ENCODE assay signal across 16 mouse cellular contexts in the genomic region with DNA sequence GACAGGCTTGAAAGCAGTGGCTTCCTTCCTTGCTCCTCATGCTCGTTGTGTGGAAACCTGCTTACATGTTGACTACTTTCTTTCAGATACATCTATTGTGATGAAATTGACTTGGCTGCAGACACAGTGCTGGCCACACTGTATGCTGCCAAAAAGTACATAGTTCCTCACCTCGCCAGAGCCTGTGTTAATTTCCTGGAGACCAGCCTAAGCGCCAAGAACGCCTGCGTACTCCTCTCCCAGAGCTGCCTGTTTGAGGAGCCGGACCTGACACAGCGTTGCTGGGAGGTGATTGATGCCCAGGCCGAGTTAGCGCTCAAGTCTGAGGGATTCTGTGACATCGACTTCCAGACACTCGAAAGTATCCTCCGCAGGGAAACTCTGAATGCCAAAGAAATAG. TPM values are rescaled to one million over a fixed set of nuclear protein-coding genes. Genes with fewer than 3 reads are reported as not detected.
DNase-seq lines count a peak whose midpoint lies in the region; ATAC-seq and TF ChIP-seq lines count a peak whose summit lies in the region.
"Had no signal": no experiment of that assay in that cellular context is flagged by ENCODE, and none has a peak within 500 bp of the region (broad histone marks: within the 10 kb centered on the region; RNA-seq: fewer than 3 reads in every experiment).

No protein-coding gene starts in this region.

- no peaks in the 10 kb centered on the region for H3K9me3 ChIP-seq in lung, postnatal 0 days (ENCODE audit: low read length)
- H3K9me3 ChIP-seq: liver, embryonic 13.5 days; neural tube, embryonic 13.5 days had no signal

- H3K4me3 ChIP-seq in heart, adult 2 months, result no peak overlapping the region
- no peak overlapping the region for H3K4me3 ChIP-seq in lung, postnatal 0 days (ENCODE audit: low read depth, low read length)
- peak overlapping the region; percentile 21 for H3K4me3 ChIP-seq in cerebellum, adult 2 months (replicated peaks; ENCODE audit: insufficient read depth, low read depth, low read length)
- H3K4me3 ChIP-seq: liver, embryonic 13.5 days; neural tube, embryonic 13.5 days had no signal

- H3K79me2 ChIP-seq in heart, adult 2 months (replicated peaks; ENCODE audit: control insufficient read depth, insufficient read depth, low read length), result no peaks in the 10 kb centered on the region

- no peak for TF ChIP-seq EP300 in heart, adult 2 months (IDR thresholded peaks at IDR 0.05; ENCODE audit: insufficient read depth, low read depth, low read length)
- no peak for TF ChIP-seq EP300 in lung, postnatal 0 days (IDR thresholded peaks at IDR 0.05)

- no peak overlapping the region for H3K9ac ChIP-seq in heart, adult 2 months (ENCODE audit: low read depth, low read length)
- H3K9ac ChIP-seq in lung, postnatal 0 days (replicated peaks; ENCODE audit: low read depth), result no peak overlapping the region
- H3K9ac ChIP-seq: liver, embryonic 13.5 days; neural tube, embryonic 13.5 days had no signal

- no peak for TF ChIP-seq CTCF in heart, adult 2 months (IDR thresholded peaks at IDR 0.05)
- no peak for TF ChIP-seq CTCF in lung, postnatal 0 days (IDR thresholded peaks at IDR 0.05)
- TF ChIP-seq CTCF in cerebellum, adult 2 months (IDR thresholded peaks at IDR 0.05; ENCODE audit: borderline replicate concordance, insufficient read depth, low read depth, low read length), result no peak

- WGBS in heart, adult 2 months, result 48% methylated on average over 12 of the region's 12 CpGs
- WGBS in lung, postnatal 0 days, result 53% methylated on average over 12 of the region's 12 CpGs
- 7% methylated on average over 12 of the region's 12 CpGs for WGBS in cerebellum, adult 2 months

- peaks cover 3% of the 10 kb centered on the region for H3K4me1 ChIP-seq in heart, adult 2 months (ENCODE audit: control insufficient read depth, insufficient read depth, low read length)
- H3K4me1 ChIP-seq in lung, postnatal 0 days (ENCODE audit: insufficient read depth, low read depth, low read length), result peaks cover 4% of the 10 kb centered on the region; the same call in 1 of the 2 replicates
- H3K4me1 ChIP-seq in cerebellum, adult 2 months (ENCODE audit: control insufficient read depth, insufficient read depth, low read length), result peaks cover 8% of the 10 kb centered on the region; the same call in 1 of the 2 replicates

- H3K27ac ChIP-seq in heart, adult 2 months, result 0 out of 2 replicates have a peak overlapping the region, but pooled peaks have one; percentile 18
- no peak overlapping the region for H3K27ac ChIP-seq in lung, postnatal 0 days (ENCODE audit: low read length)
- peak overlapping the region; percentile 79 for H3K27ac ChIP-seq in cerebellum, adult 2 months (ENCODE audit: insufficient read depth, low read length)
- H3K27ac ChIP-seq: hindbrain, postnatal 0 days; liver, embryonic 13.5 days; neural tube, embryonic 13.5 days; stomach, postnatal 0 days had no signal

- ATAC-seq in lung, postnatal 0 days, result 0 out of 2 replicates have a peak, but pooled peaks have one; percentile 5
- no peak for ATAC-seq in activated CD4-positive, CD25-positive, alpha-beta regulatory T cell, adult 4 months
- ATAC-seq: CD4-positive, CD25-positive, alpha-beta regulatory T cell, adult 4 months; forebrain, embryonic 16.5 days; hindbrain, postnatal 0 days had no signal

- peaks cover 7% of the 10 kb centered on the region for H3K36me3 ChIP-seq in heart, adult 2 months (ENCODE audit: control insufficient read depth, insufficient read depth, low read length)
- peaks cover 7% of the 10 kb centered on the region; the same call in 1 of the 2 replicates for H3K36me3 ChIP-seq in lung, postnatal 0 days (ENCODE audit: insufficient read depth, low read length)

- intact Hi-C loops in heart, adult 2 months (cut with DNase I), result loop anchor here (5.0 to 10.0 kb wide), 2 partner anchors 101 to 231 kb away; no protein-coding TSS in a partner anchor
- intact Hi-C loops in heart, postnatal 25 days (cut with DNase I), result loop anchor here (5.0 to 10.0 kb wide), 2 partner anchors 151 to 251 kb away; no protein-coding TSS in a partner anchor

- no peak for TF ChIP-seq POLR2A in heart, adult 2 months (IDR thresholded peaks at IDR 0.05; ENCODE audit: insufficient read depth, low read depth, low read length)
- 0 out of 2 replicates have a peak, but pooled peaks have one; percentile 29 for TF ChIP-seq POLR2A in cerebellum, adult 2 months (IDR thresholded peaks at IDR 0.05; ENCODE audit: borderline replicate concordance, insufficient read depth, low read length)

- no peaks in the 10 kb centered on the region for H3K27me3 ChIP-seq in heart, adult 2 months (ENCODE audit: control insufficient read depth, insufficient read depth, low read length)
- H3K27me3 ChIP-seq in lung, postnatal 0 days (replicated peaks; ENCODE audit: insufficient read depth, low read length), result no peaks in the 10 kb centered on the region
- no peaks in the 10 kb centered on the region for H3K27me3 ChIP-seq in cerebellum, adult 2 months (ENCODE audit: control insufficient read depth, insufficient read depth, low read length)
- H3K27me3 ChIP-seq: liver, embryonic 13.5 days; neural tube, embryonic 13.5 days had no signal

- H3K4me2 ChIP-seq in lung, postnatal 0 days (replicated peaks; ENCODE audit: low read depth, low read length), result no peak overlapping the region
- H3K4me2 ChIP-seq: liver, embryonic 13.5 days; neural tube, embryonic 13.5 days had no signal

- peak; percentile 50 to 70 for DNase-seq in heart, adult 2 months
- no peak for DNase-seq in heart, postnatal 25 days (ENCODE audit: low spot score)
- peak; percentile 38 for DNase-seq in lung, postnatal 0 days (ENCODE audit: low spot score)
- no peak for DNase-seq in lung, postnatal 14 days
- peak; percentile 78 to 89 for DNase-seq in cerebellum, adult 2 months
- peak; percentile 90 for DNase-seq in gonadal fat pad, adult 2 months (ENCODE audit: low read depth)
- no peak for DNase-seq in kidney, adult 9 months
- DNase-seq: layer of hippocampus, adult 9-11 months; liver, embryonic 13.5 days; thymus, postnatal 36 days had no signal

RNA-seq across cellular contexts. Expression of a gene that starts 27.0 kb away (rescaled TPM):
- 10 to 100 TPM; 12.9 to 14.4 TPM for total RNA-seq in heart, adult 2 months (2021)
- 7.1 and 10.5 TPM in 2 replicates for polyA plus RNA-seq in heart, adult 2 months (2012; rRNA removed)
- total RNA-seq in heart, postnatal 25 days (2021), result 10 to 100 TPM; 16.2 to 18.6 TPM
- polyA plus RNA-seq in lung, postnatal 0 days (2015; fragmentation: Nextera tagmentation; extraction: Ambion mirVana), result 53.7 and 58.6 TPM in 2 replicates
- 183 and 201 TPM in 2 replicates for polyA plus RNA-seq in cerebellum, adult 2 months (2012; rRNA removed)
- polyA plus RNA-seq in gonadal fat pad, adult 2 months (2012; rRNA removed), result 11.4 and 13.5 TPM in 2 replicates
- polyA plus RNA-seq in activated CD4-positive, CD25-positive, alpha-beta regulatory T cell, adult 4 months (2017; shearing (Covaris generic)), result not detected
- polyA plus RNA-seq: CD4-positive, CD25-positive, alpha-beta regulatory T cell, adult 4 months had no signal

Comparison
In these comparisons a context has a peak if more than half of its experiments do, and no peak if none do; other contexts are left out.
1. DNase-seq: peak in heart, adult 2 months (2 of 2), lung, postnatal 0 days (single experiment), cerebellum, adult 2 months (2 of 2) and gonadal fat pad, adult 2 months (single experiment); none in heart, postnatal 25 days (single experiment), lung, postnatal 14 days (single experiment) and kidney, adult 9 months (single experiment).